Comparison of ENCODE assay signal across 20 mouse cellular contexts in genomic region chr14:30886204-30886603, GRCm38 (mm10). TPM values are rescaled to one million over a fixed set of nuclear protein-coding genes. Genes with fewer than 3 reads are reported as not detected.
"Had no signal": no experiment of that assay in that cellular context is flagged by ENCODE, and none has a peak within 500 bp of the region (broad histone marks: within the 10 kb centered on the region; RNA-seq: fewer than 3 reads in every experiment).

Gene Itih4, plus strand, starts transcription at chr14:30886476.

- H3K9ac ChIP-seq: kidney, embryonic 15.5 days; limb, embryonic 15.5 days; midbrain, embryonic 15.5 days; neural tube, embryonic 12.5 days had no signal

- H3K4me1 ChIP-seq: midbrain, embryonic 15.5 days; neural tube, embryonic 12.5 days had no signal

- ATAC-seq: intestine, embryonic 16.5 days; midbrain, embryonic 15.5 days had no signal

- H3K27me3 ChIP-seq: kidney, embryonic 15.5 days; limb, embryonic 15.5 days; midbrain, embryonic 15.5 days; neural tube, embryonic 12.5 days had no signal

- H3K36me3 ChIP-seq: kidney, embryonic 15.5 days; limb, embryonic 15.5 days; midbrain, embryonic 15.5 days; neural tube, embryonic 12.5 days had no signal

- DNase-seq: kidney, adult 2 months; kidney, postnatal 14 days; lung, postnatal 14 days; thymus, adult 18-20 months; thymus, postnatal 14 days had no signal

- H3K4me2 ChIP-seq: kidney, embryonic 15.5 days; limb, embryonic 15.5 days; midbrain, embryonic 11.5 days; midbrain, embryonic 15.5 days; neural tube, embryonic 12.5 days had no signal

- H3K4me3 ChIP-seq: kidney, embryonic 15.5 days; left cerebral cortex, adult 2 months; limb, embryonic 15.5 days; megakaryocyte, embryonic 14.5 days; midbrain, embryonic 15.5 days; neural tube, embryonic 12.5 days had no signal

- H3K9me3 ChIP-seq: kidney, embryonic 15.5 days; limb, embryonic 15.5 days; megakaryocyte, embryonic 14.5 days; midbrain, embryonic 15.5 days; neural tube, embryonic 12.5 days had no signal

- H3K27ac ChIP-seq: kidney, embryonic 15.5 days; left cerebral cortex, adult 2 months; limb, embryonic 15.5 days; macrophage; midbrain, embryonic 15.5 days; neural tube, embryonic 12.5 days; stomach, postnatal 0 days had no signal

RNA-seq across cellular contexts. Expression of gene Itih4, which starts in this region (rescaled TPM):
- total RNA-seq: layer of hippocampus, postnatal 25 days; left cerebral cortex, postnatal 14 days; monocyte, adult 5-6 weeks; neutrophil, adult 5-6 weeks had no signal
- polyA plus RNA-seq: limb, embryonic 11.5 days; macrophage; midbrain, embryonic 11.5 days; midbrain, embryonic 15.5 days; neural tube, embryonic 12.5 days had no signal
